Mouse (Mus musculus) thymus, adult 2 months (tissue): Measurements from ENCODE around the gene Dnal4. TPM values are rescaled to one million over a fixed set of nuclear protein-coding genes. Genes with fewer than 3 reads are reported as not detected.
A peak's percentile ranks its signal among the peaks of the same experiment; 100 is the strongest.

Source experiments
- DNase-seq: peaks from one replicate; pipeline ENCODE4 v3.0.0; 2021
- H3K27ac ChIP-seq: fragments of 200-500 bp; 2 replicates; pipeline ENCODE4 v1.5.1; 2012; ENCODE audit warnings: low read length, control low read depth; ENCODE audit not compliant: control insufficient read depth, insufficient read depth
- H3K27me3 ChIP-seq: fragments of 200-500 bp; 2 replicates; pipeline ENCODE4 v1.6.1; 2012; ENCODE audit warnings: mild to moderate bottlenecking, low read length, moderate library complexity, mixed read lengths; ENCODE audit not compliant: control insufficient read depth, insufficient read depth
- H3K36me3 ChIP-seq: fragments of 200-500 bp; 2 replicates; pipeline ENCODE4 v1.6.1; 2012; ENCODE audit warnings: mild to moderate bottlenecking, low read length, moderate library complexity; ENCODE audit not compliant: control insufficient read depth, insufficient read depth
- H3K4me1 ChIP-seq: fragments of 200-500 bp; replicated peaks from 2 replicates; pipeline ENCODE4 v1.6.1; 2012; ENCODE audit warnings: low read length; ENCODE audit not compliant: control insufficient read depth, insufficient read depth
- H3K4me3 ChIP-seq: fragments of 200-500 bp; 2 replicates; pipeline ENCODE4 v1.5.1; 2012; ENCODE audit warnings: mild to moderate bottlenecking, low read length, control low read depth, moderate library complexity; ENCODE audit not compliant: control insufficient read depth, insufficient read depth
- CTCF ChIP-seq: fragments of 200-500 bp; IDR thresholded peaks from 2 replicates; pipeline ENCODE4 v1.5.1; 2012; ENCODE audit warnings: mild to moderate bottlenecking, control low read depth, low read length, moderate library complexity, borderline replicate concordance; ENCODE audit not compliant: control insufficient read depth, poor library complexity, insufficient read depth; ENCODE audit errors: extremely low read depth
- POLR2A ChIP-seq: fragments of 200-500 bp; IDR thresholded peaks from 2 replicates; pipeline ENCODE4 v1.6.1; 2012; ENCODE audit warnings: mild to moderate bottlenecking, low read length, control low read depth, moderate library complexity; ENCODE audit not compliant: control insufficient read depth, poor library complexity, insufficient read depth; ENCODE audit errors: extremely low read depth
- WGBS: fragments of 180-500 bp; shearing (Covaris S2); methylation state at CpG from one replicate; pipeline ENCODE4 v1.1.7; 2018; 5-methylcytosine and 5-hydroxymethylcytosine counted together
- polyA plus RNA-seq: library from polyadenylated mRNA; depleted of rRNA; stranded (reverse); fragments of >200 nt; gene quantifications from 2 replicates; pipeline ENCODE4 v1.2.3, GENCODE M21; 2012

Gene Dnal4
- polyA plus RNA-seq, 1 experiment: 51.3 TPM

GRCm38 (mm10) chr15:79733192-79733591 is 44.5 kb downstream of the Dnal4 start:
- DNase-seq: no peak
- Histone ChIP-seq H3K27me3 (no peaks in the 10 kb centered on the region), H3K4me3 (no peak overlapping the region), H3K4me1 (peaks cover 22% of the 10 kb centered on the region), H3K36me3 (peaks cover 85% of the 10 kb centered on the region), H3K27ac (no peak overlapping the region)
- 98% methylated on average over 8 of the region's 8 CpGs for WGBS
- TF ChIP-seq CTCF (no peak), POLR2A (no peak)

DNA sequence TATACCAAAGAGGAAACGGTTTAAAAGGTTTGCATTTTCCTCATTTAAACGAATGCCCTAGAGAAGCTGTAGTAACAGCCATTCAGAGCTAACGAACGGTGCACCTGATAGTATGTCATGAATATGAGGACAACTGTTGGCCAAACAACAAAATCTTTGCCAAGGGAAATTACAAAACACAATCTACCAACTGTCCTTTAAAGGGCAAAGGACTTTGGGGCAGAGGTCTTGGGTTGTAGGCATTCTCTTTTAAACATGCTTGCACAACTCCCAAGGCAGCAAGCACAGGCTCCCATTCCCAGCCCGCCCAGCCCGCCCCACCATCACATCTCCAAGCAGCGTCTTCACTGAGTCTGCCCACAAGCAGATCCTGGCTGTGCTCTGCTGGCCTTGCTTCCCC is 46.1 kb downstream of the Dnal4 start:
- no peak for DNase-seq
- H3K4me1 ChIP-seq: peaks cover 19% of the 10 kb centered on the region
- peaks cover 87% of the 10 kb centered on the region for H3K36me3 ChIP-seq
- H3K4me3 ChIP-seq: no peak overlapping the region
- TF ChIP-seq CTCF (no peak), POLR2A (no peak)
- no peaks in the 10 kb centered on the region for H3K27me3 ChIP-seq
- 95% methylated on average over 7 of the region's 7 CpGs for WGBS
- H3K27ac ChIP-seq: no peak overlapping the region

DNA sequence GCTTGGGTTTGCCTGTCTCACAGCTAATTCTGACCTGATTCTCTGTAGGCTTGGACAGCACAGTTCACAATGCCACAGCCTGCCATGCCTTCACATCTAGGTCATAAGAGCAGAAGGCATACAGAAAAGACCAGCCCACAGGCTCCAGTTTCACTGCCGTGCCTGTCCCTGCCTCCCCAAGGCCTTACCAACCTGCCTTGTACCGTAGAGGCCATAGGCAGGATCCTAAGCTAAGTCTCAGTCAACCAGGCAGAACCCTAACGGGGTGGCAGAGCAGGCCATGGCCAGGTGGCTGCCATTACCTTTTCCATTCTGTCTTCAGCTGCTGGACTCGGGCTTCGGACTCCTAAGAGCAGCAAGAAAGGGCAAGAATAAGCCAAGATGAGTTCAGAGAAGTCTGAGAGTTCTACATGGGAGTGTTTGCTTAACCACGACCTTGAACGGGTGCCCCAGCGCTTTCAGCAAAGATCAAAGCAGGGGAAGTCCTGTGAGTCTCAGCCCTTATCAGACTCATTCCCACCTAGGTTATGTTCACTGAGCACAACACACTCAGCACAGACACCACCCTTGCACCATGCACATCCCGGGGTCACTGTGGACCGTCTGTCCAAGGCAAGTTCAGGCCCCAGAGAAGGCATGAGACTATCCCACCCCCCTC is 48.8 kb downstream of the Dnal4 start:
- no peak overlapping the region for H3K4me3 ChIP-seq
- WGBS: 48% methylated on average over 10 of the region's 10 CpGs
- peaks cover 11% of the 10 kb centered on the region for H3K4me1 ChIP-seq
- no peaks in the 10 kb centered on the region for H3K27me3 ChIP-seq
- no peak for DNase-seq
- TF ChIP-seq POLR2A (no peak), CTCF (no peak)
- H3K27ac ChIP-seq: peak overlapping the region; percentile 32; the same call in 1 of the 2 replicates
- H3K36me3 ChIP-seq: peaks cover 91% of the 10 kb centered on the region

- Histone ChIP-seq H3K27me3 (no peaks in the 10 kb centered on the region), H3K27ac (no peak overlapping the region; the same call in 1 of the 2 replicates), H3K36me3 (peaks cover 87% of the 10 kb centered on the region), H3K4me3 (no peak overlapping the region), H3K4me1 (peaks cover 11% of the 10 kb centered on the region)
- 96% methylated on average over 5 of the region's 5 CpGs for WGBS
- no peak for TF ChIP-seq POLR2A
- no peak for TF ChIP-seq CTCF
- DNase-seq: no peak
These were observed 49.3 kb downstream of the Dnal4 start for GRCm38 (mm10) chr15:79728311-79728710.

DNA sequence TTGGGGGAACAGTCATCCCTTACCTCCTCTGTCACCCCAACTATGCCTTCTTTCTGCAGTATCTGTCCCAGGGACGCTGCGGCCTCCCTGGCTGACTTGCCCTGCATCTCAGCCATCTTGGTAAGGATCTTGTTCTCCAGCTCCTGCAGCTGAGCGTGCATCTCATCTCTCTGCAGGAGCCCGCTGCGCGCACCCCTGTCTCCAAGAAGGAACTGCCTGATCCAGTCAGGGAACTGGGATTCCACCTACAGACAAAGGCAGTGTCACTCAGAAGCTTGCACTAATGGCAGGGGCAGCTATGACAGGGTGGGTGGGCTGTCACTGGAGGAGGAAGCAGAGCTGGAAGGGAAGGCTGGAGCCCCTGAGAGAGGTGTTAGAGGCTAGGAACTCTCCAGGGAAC is 49.8 kb downstream of the Dnal4 start:
- 98% methylated on average over 6 of the region's 6 CpGs for WGBS
- Histone ChIP-seq H3K4me1 (peaks cover 11% of the 10 kb centered on the region), H3K36me3 (peaks cover 83% of the 10 kb centered on the region), H3K4me3 (no peak overlapping the region), H3K27me3 (no peaks in the 10 kb centered on the region), H3K27ac (no peak overlapping the region)
- TF ChIP-seq POLR2A: no peak
- TF ChIP-seq CTCF: no peak
- DNase-seq: no peak

- Histone ChIP-seq H3K27me3 (no peaks in the 10 kb centered on the region), H3K4me3 (no peak overlapping the region), H3K36me3 (peaks cover 62% of the 10 kb centered on the region), H3K4me1 (peaks cover 11% of the 10 kb centered on the region), H3K27ac (no peak overlapping the region)
- no peak for DNase-seq
- TF ChIP-seq CTCF (no peak), POLR2A (no peak)
- WGBS: 92% methylated on average over 11 of the region's 11 CpGs
These were observed 52.4 kb downstream of the Dnal4 start for GRCm38 (mm10) chr15:79725190-79725789.
